Mouse (Mus musculus) kidney, adult 2 months (tissue): Measurements from ENCODE around the gene Kctd13. TPM values are rescaled to one million over a fixed set of nuclear protein-coding genes. Genes with fewer than 3 reads are reported as not detected.

ENCODE experiments used
- DNase-seq: peaks from one replicate; pipeline ENCODE4 v3.0.0; 2021
- H3K27ac ChIP-seq: fragments of 200-500 bp; 2 replicates; pipeline ENCODE4 v1.5.1; 2012; ENCODE audit warnings: low read depth, low read length, control low read depth, inconsistent platforms; ENCODE audit not compliant: insufficient read depth
- H3K27me3 ChIP-seq: fragments of 200-500 bp; replicated peaks from 2 replicates; pipeline ENCODE4 v1.6.1; 2012; ENCODE audit warnings: mild to moderate bottlenecking, moderate library complexity, low read length, inconsistent platforms; ENCODE audit not compliant: control insufficient read depth, insufficient read depth
- H3K36me3 ChIP-seq: fragments of 200-500 bp; 2 replicates; pipeline ENCODE4 v1.6.1; 2012; ENCODE audit warnings: mild to moderate bottlenecking, moderate library complexity, low read length, inconsistent platforms; ENCODE audit not compliant: control insufficient read depth, insufficient read depth
- H3K4me1 ChIP-seq: fragments of 200-500 bp; 2 replicates; pipeline ENCODE4 v1.6.1; 2011; ENCODE audit warnings: low read length; ENCODE audit not compliant: control insufficient read depth, insufficient read depth
- H3K4me3 ChIP-seq: fragments of 200-500 bp; 2 replicates; pipeline ENCODE4 v1.5.1; 2011; ENCODE audit warnings: mild to moderate bottlenecking, low read depth, low read length, control low read depth; ENCODE audit not compliant: insufficient read depth
- CTCF ChIP-seq: fragments of 200-500 bp; conservative IDR thresholded peaks from 2 replicates; pipeline ENCODE4 v1.5.1; 2011; ENCODE audit warnings: low read depth, mild to moderate bottlenecking, control low read depth, low read length, moderate library complexity, mixed read lengths; ENCODE audit not compliant: insufficient read depth, insufficient read length
- POLR2A ChIP-seq: fragments of 200-500 bp; IDR thresholded peaks from one replicate; pipeline ENCODE4 v1.6.1; 2011; ENCODE audit warnings: low read depth, low read length, control low read depth
- WGBS: fragments of 180-500 bp; shearing (Covaris S2); methylation state at CpG from one replicate; pipeline ENCODE4 v1.1.7; 2018; 5-methylcytosine and 5-hydroxymethylcytosine counted together
- polyA plus RNA-seq: library from polyadenylated mRNA; depleted of rRNA; stranded (reverse); fragments of >200 nt; gene quantifications from 2 replicates; pipeline ENCODE4 v1.2.3, GENCODE M21; 2012

Gene Kctd13
- polyA plus RNA-seq, 1 experiment = 21.4 TPM

DNA sequence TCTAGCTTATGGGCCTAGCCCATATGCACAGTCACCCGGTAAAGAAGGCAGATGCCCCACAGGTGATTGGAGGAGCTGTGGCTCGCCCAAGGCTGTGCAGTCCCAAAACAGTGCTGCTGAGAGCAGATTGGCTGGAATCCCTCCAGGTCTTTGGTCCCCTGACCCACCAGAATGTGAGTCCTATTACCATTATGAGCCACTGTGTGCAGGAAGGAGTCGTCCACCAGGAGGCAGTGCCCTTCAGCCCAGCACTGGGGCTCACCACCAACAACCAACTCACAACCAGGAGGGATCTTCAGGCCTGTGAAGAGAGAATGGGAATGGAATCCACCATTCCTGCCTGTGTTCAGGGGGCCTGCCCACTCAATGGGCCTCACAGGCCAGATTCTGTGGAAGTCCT lies 17.9 kb downstream of the Kctd13 start:
- TF ChIP-seq CTCF (peak; percentile 61), POLR2A (no peak)
- peak; percentile 27 for DNase-seq
- Histone ChIP-seq H3K36me3 (no peaks in the 10 kb centered on the region), H3K27me3 (no peaks in the 10 kb centered on the region), H3K4me3 (no peak overlapping the region), H3K4me1 (peaks cover 3% of the 10 kb centered on the region; the same call in 1 of the 2 replicates), H3K27ac (no peak overlapping the region)
- 60% methylated on average over 3 of the region's 3 CpGs for WGBS

DNA sequence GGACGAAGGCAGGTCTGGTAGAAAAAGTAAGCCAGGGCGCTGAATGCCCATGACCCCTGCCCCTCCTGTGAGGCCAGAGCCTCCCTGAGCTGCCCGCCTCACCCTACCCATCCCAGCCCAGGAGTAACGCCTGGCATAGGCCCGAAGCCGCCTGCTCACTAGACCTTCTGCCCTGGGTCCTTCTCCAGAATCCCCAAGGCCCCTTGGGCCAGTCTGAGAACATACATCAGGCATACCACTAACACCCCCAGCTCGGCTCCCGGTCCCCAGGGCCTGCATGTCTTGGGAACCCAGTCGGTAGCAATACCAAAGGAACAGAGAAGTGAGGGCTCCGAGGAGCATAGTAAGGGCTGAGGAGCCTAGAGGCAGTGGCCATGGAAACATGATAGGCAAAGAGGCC lies 19.9 kb downstream of the Kctd13 start:
- H3K27ac ChIP-seq = no peak overlapping the region
- no peak overlapping the region for H3K4me3 ChIP-seq
- H3K36me3 ChIP-seq = no peaks in the 10 kb centered on the region
- no peaks in the 10 kb centered on the region for H3K27me3 ChIP-seq
- TF ChIP-seq POLR2A (no peak), CTCF (no peak)
- WGBS = 85% methylated on average over 10 of the region's 10 CpGs
- DNase-seq = no peak
- H3K4me1 ChIP-seq = peaks cover 3% of the 10 kb centered on the region; the same call in 1 of the 2 replicates

DNA sequence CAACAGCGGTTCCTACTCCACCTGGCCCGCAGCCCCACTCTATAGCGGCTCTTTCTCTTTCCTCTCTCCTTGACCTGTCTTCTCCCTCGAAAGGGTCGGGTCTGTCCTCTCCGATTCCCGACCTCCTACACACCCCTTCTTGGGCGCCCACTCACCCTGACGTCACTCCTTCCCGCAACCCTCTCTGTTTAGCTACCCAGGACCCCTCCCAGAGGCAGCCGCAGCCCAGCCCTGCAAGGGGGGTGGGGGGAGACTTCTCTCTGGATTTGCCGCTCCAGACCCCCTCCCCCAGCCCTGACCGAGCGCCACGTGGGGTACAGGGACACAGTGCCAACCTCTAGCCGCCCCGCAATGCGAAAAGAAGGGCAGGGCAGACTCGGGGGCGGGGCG lies 20.7 kb downstream of the Kctd13 start, which contains the start of gene Asphd1:
TSS of gene Asphd1 (minus strand) at position 180 of the 390 bp plus-strand sequence.
- TF ChIP-seq CTCF (no peak), POLR2A (no peak)
- H3K27ac ChIP-seq = no peak within 1 kb of the TSS
- no peaks in the 10 kb centered on the region for H3K36me3 ChIP-seq
- H3K4me3 ChIP-seq = peak within 1 kb of the TSS; percentile 41
- no peaks in the 10 kb centered on the region for H3K27me3 ChIP-seq
- 2% methylated on average over 21 of the region's 21 CpGs for WGBS
- peaks cover 3% of the 10 kb centered on the region; the same call in 1 of the 2 replicates for H3K4me1 ChIP-seq
- no peak for DNase-seq

DNA sequence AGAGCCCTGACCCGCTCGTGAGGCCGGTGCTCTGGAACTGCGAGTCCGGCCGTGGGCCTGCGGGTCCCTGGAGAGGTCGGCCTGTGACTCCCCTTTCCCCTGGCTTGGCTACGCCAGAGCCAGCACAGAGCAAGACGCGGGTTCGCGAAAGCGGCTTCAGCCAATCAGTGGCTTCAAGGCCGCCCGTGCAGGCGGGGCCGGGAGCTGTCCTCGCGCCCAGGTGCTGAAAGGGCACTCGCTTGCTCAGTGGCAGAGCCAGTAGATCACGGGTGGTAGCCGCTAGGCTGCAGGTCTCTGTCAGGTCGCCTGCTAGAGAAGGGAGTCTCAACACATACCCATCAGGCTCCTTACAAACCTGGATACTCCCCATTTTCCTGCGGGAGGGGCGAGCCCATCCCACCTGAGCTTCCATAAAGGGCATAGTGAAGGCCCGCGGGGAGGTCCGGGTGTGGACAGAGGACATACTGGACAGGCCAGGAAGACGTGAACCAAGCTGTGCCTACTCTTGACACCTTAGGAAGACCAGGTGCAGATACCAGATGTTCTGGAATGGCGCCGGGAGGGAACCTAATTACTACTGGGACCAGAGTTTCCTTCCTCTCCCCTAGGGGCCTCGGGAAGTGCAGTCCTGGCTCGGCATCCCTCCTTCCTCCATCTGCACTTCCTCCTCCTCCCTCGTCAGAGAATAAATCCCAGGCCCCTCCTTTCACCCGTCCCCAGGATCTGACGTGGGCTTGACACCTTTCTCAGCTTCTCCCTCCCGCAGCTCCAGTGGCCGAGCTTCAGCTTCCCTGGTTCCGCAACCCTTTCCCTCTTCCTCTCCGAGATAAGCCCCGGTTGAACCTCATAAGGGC lies 21.3 kb downstream of the Kctd13 start, which contains the start of gene Sez6l2:
TSS of gene Sez6l2 (plus strand) at position 771 of the 854 bp plus-strand sequence.
- TF ChIP-seq CTCF (no peak), POLR2A (no peak)
- Histone ChIP-seq H3K4me1 (peaks cover 3% of the 10 kb centered on the region; the same call in 1 of the 2 replicates), H3K27me3 (no peaks in the 10 kb centered on the region), H3K36me3 (no peaks in the 10 kb centered on the region), H3K4me3 (peak within 1 kb of the TSS; percentile 41), H3K27ac (no peak within 1 kb of the TSS)
- under 1% methylated on average over 42 of the region's 42 CpGs for WGBS
- peak; percentile 89 for DNase-seq

DNA sequence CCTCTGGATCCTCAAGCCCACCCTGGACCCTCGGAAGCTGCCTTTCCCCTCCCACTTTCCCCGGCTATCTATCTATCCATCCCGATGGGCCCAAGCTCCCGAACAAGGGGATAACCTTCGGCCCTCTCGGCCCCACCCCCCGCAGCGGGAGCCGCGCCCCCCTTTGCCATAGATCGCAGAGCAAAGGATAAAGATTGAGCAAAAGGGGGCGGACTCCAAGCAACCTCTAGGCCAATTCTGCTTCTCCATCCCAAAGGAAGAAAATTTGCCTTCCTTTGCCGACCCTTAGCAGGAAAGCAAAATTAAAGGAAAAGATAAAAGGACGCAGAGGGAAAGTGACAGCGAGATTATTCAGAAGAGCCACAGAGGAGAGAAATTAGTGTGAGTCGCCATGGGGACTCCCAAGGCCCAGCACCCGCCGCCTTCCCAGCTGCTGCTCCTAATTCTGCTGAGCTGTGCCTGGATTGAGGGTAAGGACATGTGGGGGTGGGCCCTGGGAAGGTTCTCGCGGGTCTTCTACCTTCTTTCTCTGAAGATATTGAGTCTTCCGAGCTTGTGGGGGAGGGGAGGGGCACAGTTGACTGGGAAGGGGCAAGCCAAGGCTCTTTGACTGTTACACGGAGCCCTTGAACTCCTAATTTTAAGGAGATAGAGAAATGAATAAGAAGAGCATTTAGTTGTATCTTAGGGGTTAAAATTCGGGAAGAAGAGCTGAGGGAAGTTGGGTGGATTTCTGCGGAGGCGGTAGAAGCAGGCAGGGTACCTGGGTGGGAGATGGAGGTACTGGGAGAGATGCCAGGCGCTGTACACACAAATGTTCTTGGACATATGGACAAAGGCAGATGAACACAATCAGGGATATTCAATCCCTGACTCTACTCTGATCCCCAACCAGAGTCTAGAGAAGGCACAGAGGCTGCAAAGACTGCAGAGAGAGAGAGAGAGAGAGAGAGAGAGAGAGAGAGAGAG lies 22.3 kb downstream of the Kctd13 start:
- TF ChIP-seq POLR2A (no peak), CTCF (no peak)
- Histone ChIP-seq H3K4me1 (peaks cover 3% of the 10 kb centered on the region; the same call in 1 of the 2 replicates), H3K4me3 (no peak overlapping the region), H3K27ac (no peak overlapping the region), H3K27me3 (no peaks in the 10 kb centered on the region), H3K36me3 (no peaks in the 10 kb centered on the region)
- WGBS = 9% methylated on average over 26 of the region's 26 CpGs
- DNase-seq = no peak

DNA sequence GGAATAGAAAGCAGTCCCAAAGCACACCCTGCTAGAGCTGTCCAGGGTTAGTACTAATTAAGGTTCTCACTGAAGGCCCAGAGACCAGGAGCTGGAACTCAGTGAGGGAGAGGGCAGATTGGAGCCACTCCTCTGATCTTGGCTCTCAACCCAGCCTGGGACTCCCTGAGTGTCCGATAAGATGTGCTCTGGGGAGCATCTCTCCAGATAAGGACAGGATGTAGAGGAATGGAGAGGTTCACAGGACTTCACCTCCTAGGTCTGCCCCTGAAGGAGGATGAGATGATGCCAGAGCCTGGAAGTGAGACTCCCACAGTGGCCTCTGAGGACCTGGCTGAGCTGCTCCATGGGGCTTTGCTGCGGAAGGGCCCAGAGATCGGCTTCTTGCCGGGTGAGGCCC lies 23.1 kb downstream of the Kctd13 start:
- H3K36me3 ChIP-seq = no peaks in the 10 kb centered on the region
- H3K4me1 ChIP-seq = peaks cover 3% of the 10 kb centered on the region; the same call in 1 of the 2 replicates
- TF ChIP-seq CTCF (no peak), POLR2A (no peak)
- WGBS = 31% methylated on average over 4 of the region's 4 CpGs
- no peak overlapping the region for H3K27ac ChIP-seq
- no peaks in the 10 kb centered on the region for H3K27me3 ChIP-seq
- no peak overlapping the region for H3K4me3 ChIP-seq
- DNase-seq = no peak

DNA sequence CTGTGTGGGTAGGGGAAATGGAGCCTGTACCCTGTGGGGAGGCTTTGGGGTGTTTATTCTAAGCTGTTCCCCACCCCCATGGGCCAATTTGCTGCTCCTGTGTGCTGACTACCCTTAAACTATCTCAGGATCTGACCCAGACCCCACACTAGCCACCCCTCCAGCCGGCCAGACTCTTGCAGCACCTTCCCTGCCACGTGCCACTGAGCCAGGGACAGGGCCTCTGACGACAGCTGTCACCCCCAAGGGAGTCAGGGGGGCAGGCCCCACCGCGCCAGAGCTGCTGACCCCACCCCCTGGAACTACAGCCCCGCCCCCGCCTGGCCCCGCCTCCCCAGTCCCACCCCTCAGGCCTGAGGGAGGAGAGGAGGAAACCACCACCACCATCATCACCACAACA lies 24.0 kb downstream of the Kctd13 start:
- DNase-seq = no peak
- Histone ChIP-seq H3K4me1 (peaks cover 3% of the 10 kb centered on the region; the same call in 1 of the 2 replicates), H3K36me3 (no peaks in the 10 kb centered on the region), H3K4me3 (no peak overlapping the region), H3K27ac (no peak overlapping the region), H3K27me3 (no peaks in the 10 kb centered on the region)
- WGBS = 3% methylated on average over 8 of the region's 8 CpGs
- TF ChIP-seq POLR2A = no peak
- TF ChIP-seq CTCF = no peak
